In genomic region chr12:75486568-75487286, GRCm38 (mm10) we compare ENCODE assay signal across 22 mouse cellular contexts.
A peak's percentile ranks its signal among the peaks of the same experiment; 100 is the strongest.
DNase-seq lines count a peak whose midpoint lies in the region; ATAC-seq and TF ChIP-seq lines count a peak whose summit lies in the region.
"Had no signal": no experiment of that assay in that cellular context is flagged by ENCODE, and none has a peak within 500 bp of the region (broad histone marks: within the 10 kb centered on the region; RNA-seq: fewer than 3 reads in every experiment).

No protein-coding gene starts in this region.

- no peak overlapping the region for H3K4me2 ChIP-seq in kidney, embryonic 14.5 days (replicated peaks; ENCODE audit: low read depth, low read length)
- H3K4me2 ChIP-seq in lung, postnatal 0 days (replicated peaks; ENCODE audit: low read depth, low read length), result no peak overlapping the region
- no peak overlapping the region for H3K4me2 ChIP-seq in hindbrain, postnatal 0 days (ENCODE audit: low read depth, low read length)
- H3K4me2 ChIP-seq: embryonic facial prominence, embryonic 13.5 days; forebrain, embryonic 12.5 days; heart, embryonic 13.5 days; hindbrain, embryonic 12.5 days had no signal

- TF ChIP-seq POLR2A in kidney, adult 2 months (IDR thresholded peaks at IDR 0.05; ENCODE audit: low read depth, low read length), result no peak

- no peak for TF ChIP-seq CTCF in kidney, adult 2 months (conservative IDR thresholded peaks at IDR 0.05; ENCODE audit: insufficient read depth, insufficient read length, low read depth, low read length)
- TF ChIP-seq CTCF in lung, postnatal 0 days (IDR thresholded peaks at IDR 0.05), result no peak
- no peak for TF ChIP-seq CTCF in hindbrain, postnatal 0 days (IDR thresholded peaks at IDR 0.05; ENCODE audit: low read depth)

- H3K9ac ChIP-seq in kidney, embryonic 14.5 days (ENCODE audit: low read depth, low read length), result no peak overlapping the region
- H3K9ac ChIP-seq in lung, postnatal 0 days (replicated peaks; ENCODE audit: low read depth), result no peak overlapping the region
- no peak overlapping the region for H3K9ac ChIP-seq in hindbrain, postnatal 0 days (replicated peaks; ENCODE audit: low read length)
- H3K9ac ChIP-seq: embryonic facial prominence, embryonic 13.5 days; forebrain, embryonic 12.5 days; heart, embryonic 13.5 days; hindbrain, embryonic 12.5 days had no signal

- no peaks in the 10 kb centered on the region for H3K27me3 ChIP-seq in kidney, adult 2 months (replicated peaks; ENCODE audit: control insufficient read depth, insufficient read depth, low read length)
- no peaks in the 10 kb centered on the region for H3K27me3 ChIP-seq in kidney, embryonic 14.5 days (ENCODE audit: control insufficient read depth, insufficient read depth, low read length)
- H3K27me3 ChIP-seq in lung, postnatal 0 days (replicated peaks; ENCODE audit: insufficient read depth, low read length), result no peaks in the 10 kb centered on the region
- no peaks in the 10 kb centered on the region for H3K27me3 ChIP-seq in hindbrain, postnatal 0 days (ENCODE audit: insufficient read depth, low read length)
- H3K27me3 ChIP-seq: embryonic facial prominence, embryonic 13.5 days; forebrain, embryonic 12.5 days; heart, embryonic 13.5 days; hindbrain, embryonic 12.5 days; Patski had no signal

- TF ChIP-seq EP300 in lung, postnatal 0 days (IDR thresholded peaks at IDR 0.05), result no peak

- WGBS in kidney, adult 2 months, result 70% methylated on average over 3 of the region's 3 CpGs
- 95% methylated on average over 3 of the region's 3 CpGs for WGBS in kidney, embryonic 14.5 days
- 95% methylated on average over 3 of the region's 3 CpGs for WGBS in lung, postnatal 0 days
- WGBS in large intestine, adult 2 months, result 54% methylated on average over 3 of the region's 3 CpGs
- WGBS in hindbrain, postnatal 0 days, result 91% methylated on average over 3 of the region's 3 CpGs

- DNase-seq in kidney, adult 2 months, result peak; percentile 57
- peak; percentile 59 for DNase-seq in lung, postnatal 0 days (ENCODE audit: low spot score)
- DNase-seq in lung, postnatal 14 days, result no peak
- peak; percentile 46 for DNase-seq in large intestine, adult 2 months (ENCODE audit: low read depth, low spot score)
- no peak for DNase-seq in thymus, postnatal 4 days
- no peak for DNase-seq in kidney, postnatal 4 days
- no peak for DNase-seq in hindbrain, postnatal 0 days (ENCODE audit: low spot score)
- DNase-seq: adrenal gland, adult 2 months; adrenal gland, postnatal 25 days; cerebellum, adult 18-20 months; cerebellum, adult 9-11 months; cerebellum, postnatal 36 days; gastrocnemius, postnatal 14 days; heart, postnatal 4 days had no signal

- ATAC-seq in kidney, embryonic 14.5 days (ENCODE audit: low FRiP score, low TSS enrichment), result no peak
- no peak for ATAC-seq in lung, postnatal 0 days
- no peak for ATAC-seq in hindbrain, postnatal 0 days
- ATAC-seq: activated CD4-positive, CD25-positive, alpha-beta regulatory T cell, adult 4 months; forebrain, embryonic 16.5 days; Patski had no signal

- no peak overlapping the region for H3K4me3 ChIP-seq in kidney, adult 2 months (ENCODE audit: insufficient read depth, low read depth, low read length)
- no peak overlapping the region for H3K4me3 ChIP-seq in kidney, embryonic 14.5 days (ENCODE audit: low read length)
- no peak overlapping the region for H3K4me3 ChIP-seq in lung, postnatal 0 days (ENCODE audit: low read depth, low read length)
- H3K4me3 ChIP-seq in hindbrain, postnatal 0 days (ENCODE audit: low read length), result no peak overlapping the region
- H3K4me3 ChIP-seq: embryonic facial prominence, embryonic 13.5 days; forebrain, embryonic 12.5 days; heart, embryonic 13.5 days; hindbrain, embryonic 12.5 days had no signal

- H3K4me1 ChIP-seq in kidney, adult 2 months (ENCODE audit: control insufficient read depth, insufficient read depth, low read length), result peaks cover 7% of the 10 kb centered on the region
- H3K4me1 ChIP-seq in kidney, embryonic 14.5 days (ENCODE audit: control insufficient read depth, insufficient read depth, low read length), result no peaks in the 10 kb centered on the region
- H3K4me1 ChIP-seq in lung, postnatal 0 days (ENCODE audit: insufficient read depth, low read depth, low read length), result 0 out of 2 replicates have a peak, but pooled peaks cover 3% of the 10 kb centered on the region
- H3K4me1 ChIP-seq in hindbrain, postnatal 0 days (ENCODE audit: insufficient read depth, low read length), result no peaks in the 10 kb centered on the region
- H3K4me1 ChIP-seq: forebrain, embryonic 12.5 days; hindbrain, embryonic 12.5 days had no signal

- H3K27ac ChIP-seq in kidney, adult 2 months (ENCODE audit: insufficient read depth, low read depth, low read length), result peak overlapping the region; percentile 85
- no peak overlapping the region for H3K27ac ChIP-seq in kidney, embryonic 14.5 days (ENCODE audit: low read depth, low read length)
- H3K27ac ChIP-seq in lung, postnatal 0 days (ENCODE audit: low read length), result no peak overlapping the region
- no peak overlapping the region for H3K27ac ChIP-seq in hindbrain, postnatal 0 days
- H3K27ac ChIP-seq: embryonic facial prominence, embryonic 13.5 days; forebrain, embryonic 12.5 days; heart, embryonic 13.5 days; hindbrain, embryonic 12.5 days had no signal

- H3K9me3 ChIP-seq in kidney, embryonic 14.5 days (ENCODE audit: control insufficient read depth, low read length), result no peaks in the 10 kb centered on the region
- H3K9me3 ChIP-seq in lung, postnatal 0 days (ENCODE audit: low read length), result no peaks in the 10 kb centered on the region
- no peaks in the 10 kb centered on the region for H3K9me3 ChIP-seq in hindbrain, postnatal 0 days (ENCODE audit: low read length)
- H3K9me3 ChIP-seq: embryonic facial prominence, embryonic 13.5 days; forebrain, embryonic 12.5 days; heart, embryonic 13.5 days; hindbrain, embryonic 12.5 days had no signal

- no peaks in the 10 kb centered on the region for H3K36me3 ChIP-seq in kidney, adult 2 months (ENCODE audit: control insufficient read depth, insufficient read depth, low read length)
- H3K36me3 ChIP-seq in kidney, embryonic 14.5 days (ENCODE audit: control insufficient read depth, insufficient read depth, low read length), result no peaks in the 10 kb centered on the region; the same call in 1 of the 2 replicates
- H3K36me3 ChIP-seq in lung, postnatal 0 days (ENCODE audit: insufficient read depth, low read length), result no peaks in the 10 kb centered on the region
- H3K36me3 ChIP-seq in hindbrain, postnatal 0 days (ENCODE audit: insufficient read depth, low read length), result 0 out of 2 replicates have a peak, but pooled peaks cover 3% of the 10 kb centered on the region
- H3K36me3 ChIP-seq: hindbrain, embryonic 12.5 days had no signal

Comparison
In these comparisons a context has a peak if more than half of its experiments do, and no peak if none do; other contexts are left out.
1. DNase-seq: peak in kidney, adult 2 months (single experiment), lung, postnatal 0 days (single experiment) and large intestine, adult 2 months (single experiment); none in lung, postnatal 14 days (single experiment), thymus, postnatal 4 days (single experiment), kidney, postnatal 4 days (0 of 2) and hindbrain, postnatal 0 days (single experiment).